Mouse (Mus musculus): ENCODE results near the gene Gstt4. TPM values are rescaled to one million over a fixed set of nuclear protein-coding genes. Genes with fewer than 3 reads are reported as not detected.
"Not testable (repeated sequence)": the region's sequence is repeated elsewhere in the genome, so short reads cannot be mapped to it uniquely, and the experiment has no call there.

Gene Gstt4
- total RNA-seq (2014; fragmentation: Nextera tagmentation) (not detected in 2 replicates), total RNA-seq (2017) (not detected in 2 replicates)

DNA sequence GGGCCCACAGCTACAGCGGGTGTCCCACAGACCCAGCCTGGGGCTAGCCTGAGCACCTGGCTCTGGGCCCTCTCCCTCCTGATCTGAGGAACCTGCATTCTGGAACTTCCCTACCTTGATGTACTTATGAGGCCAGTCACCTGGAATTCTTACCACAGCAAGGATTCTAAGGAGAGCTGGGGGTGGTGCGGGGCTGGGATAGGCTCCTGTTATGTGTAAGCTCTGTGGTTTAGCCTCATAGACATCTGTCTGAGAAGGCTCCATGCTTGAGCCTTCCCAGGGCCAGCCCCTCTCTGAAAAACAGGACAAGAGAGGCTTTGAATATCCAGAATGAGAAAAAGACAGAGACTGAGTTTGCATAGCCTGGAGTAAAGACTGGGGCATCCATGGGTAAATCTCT, at the start of gene Gstt4:
Gene Gstt4 (minus strand): TSS at position 101 of the 400 bp plus-strand sequence.
- no peak for ATAC-seq (replicated peaks; ENCODE audit: poor library complexity, severe bottlenecking)

- no peak for ATAC-seq (replicated peaks; ENCODE audit: poor library complexity, severe bottlenecking)
Observed at GRCm38 (mm10) chr10:75861587-75861986, 39.2 kb upstream of the Gstt4 start.

DNA sequence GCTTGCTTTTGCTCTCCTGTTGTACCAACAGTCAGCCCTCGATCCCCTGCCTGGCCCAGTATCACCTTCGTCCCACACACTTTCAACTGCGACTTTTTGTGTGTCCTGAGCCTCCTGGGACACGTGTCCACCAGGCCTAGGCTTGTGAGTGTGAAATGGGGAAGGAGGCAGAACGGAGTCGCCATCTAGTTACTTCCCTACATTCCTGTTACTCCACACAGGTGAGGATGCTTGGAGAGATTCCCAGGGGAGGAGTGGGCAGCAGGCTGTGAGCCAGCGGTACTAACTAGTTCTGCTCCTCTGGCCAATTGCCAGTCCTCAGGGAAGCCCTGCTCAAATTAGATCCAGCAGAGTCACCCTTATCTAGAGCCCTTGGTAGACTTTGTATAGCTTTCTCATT, 38.4 kb upstream of the Gstt4 start:
- peak; percentile 19 for ATAC-seq (replicated peaks; ENCODE audit: poor library complexity, severe bottlenecking)

- peak; percentile 95 for ATAC-seq (replicated peaks; ENCODE audit: poor library complexity, severe bottlenecking)
Observed at GRCm38 (mm10) chr10:75859786-75860470, 37.6 kb upstream of the Gstt4 start, which contains the start of gene Mif. Gene Mif (minus strand): TSS chr10:75860240.

DNA sequence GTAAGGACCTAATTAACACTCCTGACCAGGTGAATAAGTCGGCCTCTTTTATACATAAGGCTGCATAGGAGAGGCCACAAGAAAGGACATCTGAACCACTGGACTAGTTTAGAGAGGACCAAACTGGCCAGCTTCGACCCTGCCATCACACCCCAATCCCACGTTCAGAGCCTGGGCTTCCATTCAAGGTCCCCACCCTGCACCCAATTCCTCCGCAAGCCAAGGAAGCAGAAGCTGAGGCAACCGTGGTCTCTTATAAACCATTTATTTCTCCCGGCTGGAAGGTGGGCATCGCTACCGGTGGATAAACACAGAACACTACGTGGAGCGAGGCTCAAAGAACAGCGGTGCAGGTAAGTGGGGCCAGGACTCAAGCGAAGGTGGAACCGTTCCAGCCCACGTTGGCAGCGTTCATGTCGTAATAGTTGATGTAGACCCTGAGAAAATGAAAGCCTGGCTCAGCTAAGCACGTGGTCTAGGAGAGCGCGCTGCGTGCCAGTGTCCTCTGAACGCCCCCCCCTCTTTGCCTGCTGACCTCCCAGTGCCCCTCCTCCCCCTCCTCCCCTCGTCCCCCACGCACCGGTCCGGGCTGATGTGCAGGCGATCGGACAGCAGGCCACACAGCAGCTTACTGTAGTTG, 36.9 kb upstream of the Gstt4 start:
- ATAC-seq (replicated peaks; ENCODE audit: poor library complexity, severe bottlenecking): peak; percentile 60

DNA sequence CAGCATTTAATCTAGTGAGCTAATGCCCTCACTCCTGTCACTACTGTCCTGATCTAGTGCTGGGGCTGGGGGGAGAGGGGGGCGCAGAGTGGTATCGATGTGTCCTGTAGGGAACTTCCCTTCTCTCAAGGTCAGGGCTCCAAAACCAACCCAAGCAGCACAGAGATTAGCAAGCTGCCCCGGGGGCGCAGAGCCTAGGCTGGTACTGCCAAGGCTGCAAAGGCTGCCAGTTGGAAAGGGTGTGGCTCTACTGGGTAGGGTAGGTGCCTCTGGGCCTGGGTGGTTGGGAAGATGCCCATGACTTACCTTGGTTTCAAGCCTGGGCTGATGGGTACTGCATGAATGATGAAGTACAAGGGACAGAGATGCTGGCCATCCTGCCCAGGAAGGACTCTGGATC, 35.3 kb upstream of the Gstt4 start:
- no peak for ATAC-seq (replicated peaks; ENCODE audit: poor library complexity, severe bottlenecking)

GRCm38 (mm10) chr10:75856976-75857375, 34.6 kb upstream of the Gstt4 start:
- ATAC-seq (replicated peaks; ENCODE audit: poor library complexity, severe bottlenecking): no peak

- no peak for ATAC-seq (replicated peaks; ENCODE audit: poor library complexity, severe bottlenecking)
Observed at GRCm38 (mm10) chr10:75856155-75856907, 34.0 kb upstream of the Gstt4 start.

GRCm38 (mm10) chr10:75855416-75855981, 33.2 kb upstream of the Gstt4 start:
- ATAC-seq (replicated peaks; ENCODE audit: poor library complexity, severe bottlenecking): no peak

DNA sequence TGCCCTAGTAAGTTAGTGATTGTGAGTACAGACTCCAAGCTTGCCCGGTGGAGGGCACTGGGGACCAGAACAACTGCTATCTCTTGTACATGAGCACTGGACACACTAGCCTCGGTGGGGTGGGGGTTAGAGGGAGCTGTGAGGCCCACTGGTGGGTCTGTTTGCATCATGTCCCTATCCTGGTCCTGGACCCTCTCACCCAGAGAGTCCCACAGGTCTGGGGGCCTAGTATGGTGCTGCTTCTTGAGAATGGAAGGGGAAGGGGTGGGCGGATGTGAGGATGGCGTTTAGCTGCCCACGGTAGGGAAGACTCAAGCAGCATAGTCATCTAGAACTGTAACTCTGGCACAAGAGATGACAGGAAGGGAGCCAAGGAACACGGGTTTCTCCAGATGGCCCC, 32.4 kb upstream of the Gstt4 start:
- no peak for ATAC-seq (replicated peaks; ENCODE audit: poor library complexity, severe bottlenecking)

GRCm38 (mm10) chr10:75854096-75854495, 31.8 kb upstream of the Gstt4 start:
- no peak for ATAC-seq (replicated peaks; ENCODE audit: poor library complexity, severe bottlenecking)

DNA sequence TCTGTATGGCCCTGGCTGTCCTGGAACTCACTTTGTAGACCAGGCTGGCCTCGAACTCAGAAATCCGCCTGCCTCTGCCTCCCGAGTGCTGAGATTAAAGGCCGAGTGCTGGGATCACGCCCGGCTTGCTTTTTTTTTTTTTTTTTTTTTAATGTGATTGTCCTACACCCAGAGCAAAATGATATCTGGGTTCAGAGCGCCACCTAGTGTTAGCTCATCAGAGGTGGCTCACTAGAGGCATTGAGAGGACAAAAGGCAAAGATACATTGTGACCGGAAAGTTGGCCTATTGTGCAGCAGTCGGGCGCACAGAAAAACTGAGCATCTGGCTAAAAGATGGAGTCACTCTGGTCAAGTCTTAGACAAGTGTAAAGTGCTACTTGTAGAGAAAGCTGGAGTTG, 31.1 kb upstream of the Gstt4 start:
- peak; percentile 80 for ATAC-seq (replicated peaks; ENCODE audit: poor library complexity, severe bottlenecking)

DNA sequence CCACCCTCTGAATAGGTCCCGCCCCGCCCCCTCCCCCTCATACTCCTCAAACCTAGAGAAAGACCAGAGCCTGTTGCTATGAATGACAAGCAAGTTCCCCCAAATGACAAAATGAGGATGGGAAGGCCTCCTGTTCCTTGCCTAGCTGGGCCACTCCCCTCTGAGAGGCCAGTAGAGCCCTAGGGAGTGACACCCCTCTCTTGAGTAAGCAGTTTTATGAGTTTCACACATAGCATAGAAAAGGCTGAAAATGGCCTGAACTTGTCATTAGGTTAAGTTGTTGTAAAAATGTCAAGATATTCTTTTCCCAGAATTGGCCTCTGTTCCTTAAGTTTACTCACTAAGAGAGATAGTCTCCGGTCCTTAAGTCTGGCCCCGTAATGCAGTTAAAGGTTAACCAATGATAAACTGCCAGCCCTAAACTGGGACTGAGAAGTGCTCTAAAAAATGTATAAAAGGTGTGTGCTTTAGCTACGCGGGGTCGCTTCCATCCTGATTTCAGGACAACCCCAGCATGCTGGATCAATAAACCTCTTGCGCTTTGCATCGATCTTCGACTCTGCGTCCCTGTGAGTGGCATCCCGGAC, 30.3 kb upstream of the Gstt4 start:
- no peak for ATAC-seq (replicated peaks; ENCODE audit: poor library complexity, severe bottlenecking)

GRCm38 (mm10) chr10:75851681-75852080, 29.3 kb upstream of the Gstt4 start:
- ATAC-seq (replicated peaks; ENCODE audit: poor library complexity, severe bottlenecking): no peak

DNA sequence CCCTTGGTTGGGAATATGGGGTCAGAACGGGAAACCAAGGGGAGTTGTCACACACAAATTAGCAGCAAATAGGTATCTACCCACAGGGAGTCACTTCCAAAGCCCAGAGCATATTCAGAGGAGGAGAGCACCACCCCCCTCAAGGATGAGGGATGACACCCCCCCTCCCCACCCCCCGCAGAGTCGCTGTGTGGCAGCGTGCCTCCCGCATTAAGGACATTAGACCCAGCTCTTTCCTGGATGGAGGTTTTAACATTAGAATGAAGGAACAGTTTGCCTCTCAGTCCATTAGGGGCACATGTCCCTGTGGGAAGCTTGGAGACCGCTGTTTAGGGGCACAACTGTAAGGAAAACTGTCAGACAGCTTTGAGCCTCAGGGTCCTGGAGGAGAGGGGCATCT, 28.7 kb upstream of the Gstt4 start:
- ATAC-seq (replicated peaks; ENCODE audit: poor library complexity, severe bottlenecking): no peak

GRCm38 (mm10) chr10:75848382-75848781, 26.0 kb upstream of the Gstt4 start:
- no peak for ATAC-seq (replicated peaks; ENCODE audit: poor library complexity, severe bottlenecking)

GRCm38 (mm10) chr10:75845306-75845930, 23.1 kb upstream of the Gstt4 start:
- no peak for ATAC-seq (replicated peaks; ENCODE audit: poor library complexity, severe bottlenecking)

GRCm38 (mm10) chr10:75844800-75845199, 22.5 kb upstream of the Gstt4 start:
- no peak for ATAC-seq (replicated peaks; ENCODE audit: poor library complexity, severe bottlenecking)

DNA sequence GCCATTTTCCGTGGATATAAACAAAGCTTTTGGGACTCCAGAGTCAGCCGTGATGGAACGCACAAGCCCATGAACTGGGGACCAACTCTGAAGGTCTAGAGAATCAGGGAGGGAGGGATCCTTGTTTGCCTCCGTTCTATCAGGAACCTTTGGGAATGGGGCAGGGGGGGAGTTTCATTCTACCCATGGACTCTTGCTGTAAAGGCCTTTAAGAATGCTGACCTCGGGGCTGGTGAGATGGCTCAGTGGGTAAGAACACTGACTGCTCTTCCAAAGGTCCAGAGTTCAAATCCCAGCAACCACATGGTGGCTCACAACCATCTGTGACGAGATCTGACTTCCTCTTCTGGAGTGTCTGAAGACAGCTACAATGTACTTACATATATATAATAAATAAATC, 21.6 kb upstream of the Gstt4 start:
- not testable (repeated sequence) for ATAC-seq (replicated peaks; ENCODE audit: poor library complexity, severe bottlenecking)

GRCm38 (mm10) chr10:75839092-75839491, 16.7 kb upstream of the Gstt4 start:
- ATAC-seq (replicated peaks; ENCODE audit: poor library complexity, severe bottlenecking): no peak

All from granulocyte monocyte progenitor cell, adult 5-6 weeks (primary cell).